Mouse (Mus musculus): Measurements from ENCODE around the gene Slc36a3. TPM values are rescaled to one million over a fixed set of nuclear protein-coding genes. Genes with fewer than 3 reads are reported as not detected.
"Not testable (repeated sequence)": the region's sequence is repeated elsewhere in the genome, so short reads cannot be mapped to it uniquely, and the experiment has no call there.

Gene Slc36a3
- polyA plus RNA-seq, 1 experiment from 2014 or later = not detected

DNA sequence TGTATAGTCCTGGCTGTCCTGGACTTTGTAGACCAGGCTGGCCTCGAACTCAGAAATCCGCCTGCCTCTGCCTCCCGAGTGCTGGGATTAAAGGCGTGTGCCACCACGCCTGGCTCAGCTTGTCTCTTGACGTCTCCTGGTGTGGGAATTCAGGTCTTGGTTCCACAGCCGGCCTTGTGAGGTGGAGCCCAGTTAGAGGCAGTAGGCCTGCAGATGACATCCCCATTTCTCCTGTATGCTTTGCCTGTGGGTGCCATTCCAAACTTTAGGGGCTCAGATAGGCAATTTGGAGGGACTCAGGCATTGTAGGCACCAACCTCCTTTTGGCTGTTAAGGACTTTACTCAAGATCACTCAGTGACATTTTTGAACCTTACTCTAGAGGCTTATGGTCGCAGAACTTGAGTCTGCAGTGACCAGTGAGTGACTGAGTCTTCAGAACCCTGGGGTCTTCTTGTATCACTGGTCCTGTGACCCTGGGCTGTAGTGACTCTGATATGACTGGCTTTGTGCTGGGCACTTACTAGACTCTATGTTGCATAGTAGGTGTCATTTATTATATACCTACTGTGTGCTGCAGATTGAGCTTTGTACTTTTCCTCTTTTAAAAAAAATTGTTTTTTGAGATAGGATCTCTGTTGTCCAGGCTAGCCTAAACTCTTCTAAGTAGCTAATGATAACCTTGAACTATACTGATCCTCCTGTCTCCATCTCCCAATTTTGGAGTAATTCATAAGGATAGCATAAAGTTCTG is 52.3 kb downstream of the Slc36a3 start:
- no peaks in the 10 kb centered on the region for H3K4me1 ChIP-seq (ENCODE audit: insufficient read depth)
- 89% methylated on average over 8 of the region's 8 CpGs for WGBS
- no peaks in the 10 kb centered on the region for H3K27me3 ChIP-seq (ENCODE audit: insufficient read depth, low read length)
- no peaks in the 10 kb centered on the region for H3K9me3 ChIP-seq (ENCODE audit: low read depth, low read length)
- no peak overlapping the region for H3K9ac ChIP-seq
- no peak overlapping the region for H3K4me3 ChIP-seq (ENCODE audit: low read depth, low read length)
- no peaks in the 10 kb centered on the region for H3K36me3 ChIP-seq (ENCODE audit: insufficient read depth)
- no peak for TF ChIP-seq CTCF (IDR thresholded peaks at IDR 0.05; ENCODE audit: low read depth)
- no peak for DNase-seq
- ATAC-seq (ENCODE audit: insufficient read depth) = no peak
- no peak overlapping the region for H3K27ac ChIP-seq (ENCODE audit: low read depth)
- H3K4me2 ChIP-seq = no peak overlapping the region

DNA sequence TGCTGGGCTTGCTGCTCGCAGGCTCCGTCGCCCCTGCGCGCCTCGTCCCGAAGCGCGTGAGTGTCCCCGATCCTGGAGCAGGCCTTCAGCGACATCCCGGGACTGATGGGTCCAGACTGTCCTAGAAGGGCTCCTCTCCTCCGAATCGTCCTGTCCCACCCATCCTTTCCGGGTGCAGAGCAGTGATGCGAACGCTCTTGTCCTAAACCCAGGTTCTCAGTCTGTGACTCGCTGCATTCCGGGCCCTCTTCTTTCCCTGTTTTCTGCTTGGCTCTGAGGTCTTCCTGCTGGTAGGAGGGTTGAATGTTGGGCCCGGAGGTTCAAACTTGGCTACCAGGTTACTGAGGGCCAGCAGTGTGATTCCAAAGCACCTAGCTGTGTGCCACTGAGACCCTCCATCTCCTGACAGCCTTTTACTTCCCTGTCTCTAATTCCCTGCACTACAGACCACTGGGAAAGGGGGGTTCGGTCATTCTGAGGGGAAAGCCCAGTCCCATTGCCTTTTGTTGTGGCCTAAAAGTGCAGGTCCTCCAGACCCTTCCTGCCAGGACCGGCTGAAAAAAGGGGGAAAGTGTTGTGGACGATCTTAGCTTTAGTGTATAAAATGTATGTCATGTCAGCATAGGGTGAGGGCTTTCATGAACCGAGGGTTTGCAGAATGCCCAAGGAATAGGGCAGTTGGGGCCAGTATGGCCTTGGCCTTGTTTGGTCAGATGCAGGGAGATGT is 53.2 kb downstream of the Slc36a3 start:
- H3K4me2 ChIP-seq = peak overlapping the region; percentile 71
- H3K27me3 ChIP-seq (ENCODE audit: insufficient read depth, low read length) = no peaks in the 10 kb centered on the region
- H3K27ac ChIP-seq (ENCODE audit: low read depth) = no peak overlapping the region
- ATAC-seq (ENCODE audit: insufficient read depth) = no peak; the same call in 1 of the 2 replicates
- peak overlapping the region; percentile 42 for H3K4me3 ChIP-seq (ENCODE audit: low read depth, low read length)
- TF ChIP-seq CTCF (IDR thresholded peaks at IDR 0.05; ENCODE audit: low read depth) = no peak
- peak overlapping the region; percentile 42; the same call in 1 of the 2 replicates for H3K9ac ChIP-seq
- no peaks in the 10 kb centered on the region for H3K36me3 ChIP-seq (ENCODE audit: insufficient read depth)
- no peaks in the 10 kb centered on the region for H3K9me3 ChIP-seq (ENCODE audit: low read depth, low read length)
- no peaks in the 10 kb centered on the region for H3K4me1 ChIP-seq (ENCODE audit: insufficient read depth)
- WGBS = 15% methylated on average over 24 of the region's 24 CpGs
- no peak for DNase-seq

DNA sequence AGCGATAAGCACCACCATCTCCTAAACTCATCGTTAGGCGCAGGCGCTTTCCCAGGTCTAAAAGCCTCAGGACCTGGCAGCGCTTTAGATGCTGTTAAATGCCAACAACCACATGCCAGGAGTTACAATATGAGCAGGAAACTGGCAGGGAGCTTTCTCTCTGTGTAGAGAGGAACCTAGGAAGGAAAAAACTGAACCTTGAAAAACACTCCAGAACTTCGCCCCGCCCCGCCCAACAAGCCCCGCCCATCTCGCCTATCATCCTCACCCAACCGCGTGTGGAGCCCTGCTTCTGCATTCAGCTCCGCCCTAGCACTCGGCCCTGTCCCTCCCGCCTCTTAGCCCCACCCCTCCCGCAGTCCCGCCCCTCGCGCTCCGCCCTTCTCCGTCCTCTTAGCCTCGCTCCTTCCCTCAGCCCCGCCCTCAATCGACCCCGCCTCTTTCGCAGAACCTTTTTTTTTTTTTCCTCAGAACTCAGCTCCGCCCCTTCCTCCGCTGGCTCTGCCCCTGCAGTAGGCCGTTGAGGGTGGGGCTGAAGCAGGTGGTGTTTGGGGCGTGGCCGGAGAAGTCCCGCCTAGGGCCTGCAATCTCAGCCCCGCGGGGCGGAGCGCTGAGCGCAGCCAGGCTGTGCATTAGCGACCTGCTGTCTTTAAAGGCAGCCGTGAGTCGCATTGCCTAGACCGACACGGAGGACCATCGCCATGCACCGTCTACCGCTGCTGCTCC is 53.9 kb downstream of the Slc36a3 start, which contains the start of gene Gm2a:
Gene Gm2a, plus strand, starts transcription at position 653 of the 726 bp plus-strand sequence.
- peak within 1 kb of the TSS; percentile 71 for H3K4me2 ChIP-seq
- DNase-seq = peak; percentile 98
- peak; percentile 92 for ATAC-seq (ENCODE audit: insufficient read depth)
- 2% methylated on average over 45 of the region's 45 CpGs for WGBS
- no peaks in the 10 kb centered on the region for H3K9me3 ChIP-seq (ENCODE audit: low read depth, low read length)
- peak within 1 kb of the TSS; percentile 42 for H3K9ac ChIP-seq
- peak within 1 kb of the TSS; percentile 70 for H3K27ac ChIP-seq (ENCODE audit: low read depth)
- H3K36me3 ChIP-seq (ENCODE audit: insufficient read depth) = no peaks in the 10 kb centered on the region
- TF ChIP-seq CTCF (IDR thresholded peaks at IDR 0.05; ENCODE audit: low read depth) = peak; percentile 13; the same call in 1 of the 2 replicates
- peak within 1 kb of the TSS; percentile 42 for H3K4me3 ChIP-seq (ENCODE audit: low read depth, low read length)
- H3K4me1 ChIP-seq (ENCODE audit: insufficient read depth) = no peaks in the 10 kb centered on the region
- H3K27me3 ChIP-seq (ENCODE audit: insufficient read depth, low read length) = no peaks in the 10 kb centered on the region

DNA sequence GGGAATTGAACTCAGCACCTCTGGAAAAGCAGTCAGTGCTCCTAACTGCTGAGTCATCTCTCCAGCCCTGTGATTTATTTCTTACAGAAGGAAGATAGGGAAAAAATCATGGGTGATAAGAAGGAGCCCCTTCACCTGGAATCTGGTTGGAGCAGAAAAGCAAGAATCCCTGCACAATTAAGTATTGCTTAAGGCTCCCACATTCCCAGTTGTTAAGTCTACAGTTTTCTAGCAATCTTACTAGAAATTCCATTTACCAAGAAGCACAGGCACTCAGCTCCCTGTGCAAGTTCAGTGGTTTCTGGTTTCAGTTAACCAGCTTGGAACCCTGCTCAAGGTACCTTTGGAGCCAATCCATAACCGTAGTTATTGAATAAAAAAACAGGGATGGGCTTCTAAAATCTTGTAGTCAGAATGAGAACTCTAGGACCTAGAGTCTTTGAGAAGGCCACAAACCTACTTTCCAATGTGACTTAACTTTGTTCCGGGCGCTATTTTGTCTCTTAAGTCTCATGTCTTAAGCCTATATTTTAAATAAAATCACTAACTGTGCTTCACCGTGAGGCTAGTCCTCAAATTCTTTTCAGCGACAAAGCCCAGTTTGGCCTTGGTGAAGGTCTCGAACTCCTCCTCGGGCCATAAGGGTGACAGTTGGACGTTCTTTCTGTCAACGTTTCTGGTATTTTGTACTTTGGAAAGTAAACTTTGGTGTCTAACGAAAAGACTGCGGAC is 54.6 kb downstream of the Slc36a3 start:
- Histone ChIP-seq H3K4me3 (ENCODE audit: low read depth, low read length) (peak overlapping the region; percentile 42), H3K27ac (ENCODE audit: low read depth) (peak overlapping the region; percentile 70), H3K9me3 (ENCODE audit: low read depth, low read length) (no peaks in the 10 kb centered on the region), H3K4me1 (ENCODE audit: insufficient read depth) (no peaks in the 10 kb centered on the region), H3K4me2 (peak overlapping the region; percentile 71), H3K27me3 (ENCODE audit: insufficient read depth, low read length) (no peaks in the 10 kb centered on the region), H3K9ac (peak overlapping the region; percentile 20; the same call in 1 of the 2 replicates), H3K36me3 (ENCODE audit: insufficient read depth) (no peaks in the 10 kb centered on the region)
- DNase-seq (peak; percentile 16), ATAC-seq (ENCODE audit: insufficient read depth) (no peak)
- WGBS = 23% methylated on average over 11 of the region's 11 CpGs
- no peak for TF ChIP-seq CTCF (IDR thresholded peaks at IDR 0.05; ENCODE audit: low read depth)

DNA sequence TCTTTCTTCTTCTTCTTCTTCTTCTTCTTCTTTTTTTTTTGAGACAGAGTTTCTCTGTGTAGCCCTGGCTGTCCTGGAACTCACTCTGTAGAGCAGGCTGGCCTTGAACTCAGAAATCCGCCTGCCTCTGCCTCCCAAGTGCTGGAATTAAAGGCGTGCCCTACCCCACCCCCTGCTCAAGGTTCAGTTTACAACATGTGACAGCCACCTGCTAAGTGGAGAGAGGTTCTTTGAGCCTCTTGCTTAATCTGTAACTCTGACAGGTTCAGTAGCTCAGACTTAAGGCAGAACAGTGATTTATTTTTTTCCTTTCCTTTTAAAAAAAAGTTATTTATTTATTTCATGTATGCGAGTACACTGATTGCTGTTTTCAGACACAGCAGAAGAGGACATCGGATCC is 55.2 kb downstream of the Slc36a3 start:
- not testable (repeated sequence) for H3K36me3 ChIP-seq (ENCODE audit: insufficient read depth); H3K4me1 ChIP-seq (ENCODE audit: insufficient read depth); H3K4me3 ChIP-seq (ENCODE audit: low read depth, low read length); H3K9me3 ChIP-seq (ENCODE audit: low read depth, low read length); DNase-seq; H3K9ac ChIP-seq; ATAC-seq (ENCODE audit: insufficient read depth); H3K4me2 ChIP-seq; H3K27ac ChIP-seq (ENCODE audit: low read depth); H3K27me3 ChIP-seq (ENCODE audit: insufficient read depth, low read length)
- 76% methylated on average over 4 of the region's 4 CpGs for WGBS

DNA sequence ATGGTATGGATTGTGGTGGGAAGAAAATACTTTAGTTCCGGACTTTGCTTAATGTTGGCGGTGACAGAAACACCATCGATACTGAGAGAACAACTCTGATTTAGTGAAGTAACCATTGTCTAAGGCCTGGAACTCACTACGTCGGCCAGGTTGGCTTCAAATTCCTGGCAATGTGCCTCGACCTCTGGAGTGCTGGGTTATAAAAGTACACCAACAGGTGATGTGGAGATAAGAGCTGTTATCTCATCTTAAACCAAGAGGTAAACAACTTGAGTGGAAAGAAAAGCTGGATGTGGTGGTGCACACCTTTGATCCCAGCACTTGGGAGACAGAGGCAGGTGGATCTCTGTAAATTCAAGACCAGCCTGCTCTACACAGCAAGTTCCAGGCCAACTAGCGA is 58.4 kb downstream of the Slc36a3 start:
- Histone ChIP-seq H3K4me1 (ENCODE audit: insufficient read depth) (no peaks in the 10 kb centered on the region), H3K27me3 (ENCODE audit: insufficient read depth, low read length) (no peaks in the 10 kb centered on the region), H3K9ac (no peak overlapping the region), H3K4me2 (no peak overlapping the region), H3K9me3 (ENCODE audit: low read depth, low read length) (no peaks in the 10 kb centered on the region), H3K4me3 (ENCODE audit: low read depth, low read length) (no peak overlapping the region), H3K36me3 (ENCODE audit: insufficient read depth) (no peaks in the 10 kb centered on the region), H3K27ac (ENCODE audit: low read depth) (no peak overlapping the region)
- ATAC-seq (ENCODE audit: insufficient read depth) = no peak
- DNase-seq = no peak
- no peak for TF ChIP-seq CTCF (IDR thresholded peaks at IDR 0.05; ENCODE audit: low read depth)
- WGBS = 66% methylated on average over 7 of the region's 7 CpGs

All from lung, embryonic 14.5 days (tissue).